Mouse (Mus musculus) left cerebral cortex, postnatal 25 days (tissue): ENCODE data around the gene Atad5. TPM values are rescaled to one million over a fixed set of nuclear protein-coding genes. Genes with fewer than 3 reads are reported as not detected.
"Not testable (repeated sequence)": the region's sequence is repeated elsewhere in the genome, so short reads cannot be mapped to it uniquely, and the experiment has no call there.

Source experiments
- DNase-seq, 2 experiments: peaks; one replicate each; pipeline ENCODE4 v3.0.0; 2022; ENCODE audit warnings: low spot score in 2 of 2, mixed read lengths in 1 of 2
- intact Hi-C: fragments of 180-260 bp; cut with DNase I; formaldehyde crosslinking; loops from one replicate; pipeline ENCODE4 v1.15.1; 2025
- total RNA-seq, 2 experiments: library from RNA; stranded (reverse); gene quantifications; 2 replicates each; pipeline ENCODE4 v1.2.3; 2021

Gene Atad5
- total RNA-seq, 2 experiments from 2014 or later = 2.7 to 3.3 TPM

GRCm38 (mm10) chr11:80170351-80170750, 81.2 kb downstream of the Atad5 start:
- intact Hi-C loops = no loop called here
- no peak for DNase-seq

- intact Hi-C loops = no loop called here
- DNase-seq = peak in 1 of 2 experiments; percentile 17
Observed at GRCm38 (mm10) chr11:80171884-80172283, 82.7 kb downstream of the Atad5 start.

- intact Hi-C loops = no loop called here
- no peak for DNase-seq
Observed at GRCm38 (mm10) chr11:80173963-80174670, 84.9 kb downstream of the Atad5 start.

- intact Hi-C loops = no loop called here
- DNase-seq = peak in 1 of 2 experiments; percentile 25
Observed at GRCm38 (mm10) chr11:80176911-80177895, 88.0 kb downstream of the Atad5 start.

GRCm38 (mm10) chr11:80178316-80178715, 89.1 kb downstream of the Atad5 start:
- DNase-seq = no peak
- intact Hi-C loops = no loop called here

GRCm38 (mm10) chr11:80181021-80181749, 92.0 kb downstream of the Atad5 start:
- no peak for DNase-seq
- intact Hi-C loops = no loop called here

GRCm38 (mm10) chr11:80183054-80183704, 94.0 kb downstream of the Atad5 start:
- DNase-seq, intact Hi-C loops: not testable (repeated sequence)

GRCm38 (mm10) chr11:80183705-80184255, 94.6 kb downstream of the Atad5 start, which contains the start of gene Rnf135:
Rnf135 (plus strand) TSS chr11:80183851.
- intact Hi-C loops = loop anchor here (2.0 kb wide), 1 partner anchor 25 kb away; the partner anchor contains the start of gene Rhot1
- peak; percentile 73 to 83 for DNase-seq

- intact Hi-C loops = loop anchor here (2.0 kb wide), 1 partner anchor 24 kb away; the partner anchor contains the start of gene Rhot1
- no peak for DNase-seq
Observed at GRCm38 (mm10) chr11:80184531-80185071, 95.4 kb downstream of the Atad5 start.

Other genes starting within 250 kb of the Atad5 start
- 10 to 100 TPM; 25.3 to 32.0 TPM for gene Utp6, start 127.0 kb upstream of the Atad5 start, total RNA-seq
- 10 to 100 TPM; 35.2 to 41.2 TPM for gene Suz12, start 96.3 kb upstream of the Atad5 start, total RNA-seq
- gene Crlf3, start 8.4 kb upstream of the Atad5 start, total RNA-seq = 10 to 100 TPM; 12.2 to 13.4 TPM
- 10 to 100 TPM in 1 of 2 experiments, 1 to 10 TPM in 1; 9.4 to 10.0 TPM for gene Tefm, start 52.8 kb downstream of the Atad5 start, total RNA-seq
- 1 to 10 TPM; 6.9 to 7.8 TPM for gene Adap2, start 64.7 kb downstream of the Atad5 start, total RNA-seq
- gene Rnf135, start 94.5 kb downstream of the Atad5 start, total RNA-seq = 1 to 10 TPM; 3.4 to 4.1 TPM
- gene Rhot1, start 119.6 kb downstream of the Atad5 start, total RNA-seq = 10 to 100 TPM; 72.9 to 76.9 TPM
- 10 to 100 TPM; 28.5 to 29.7 TPM for gene Rhbdl3, start 211.5 kb downstream of the Atad5 start, total RNA-seq